Mouse (Mus musculus): ENCODE data around the gene Evx1.

Evx1 gene

DNA sequence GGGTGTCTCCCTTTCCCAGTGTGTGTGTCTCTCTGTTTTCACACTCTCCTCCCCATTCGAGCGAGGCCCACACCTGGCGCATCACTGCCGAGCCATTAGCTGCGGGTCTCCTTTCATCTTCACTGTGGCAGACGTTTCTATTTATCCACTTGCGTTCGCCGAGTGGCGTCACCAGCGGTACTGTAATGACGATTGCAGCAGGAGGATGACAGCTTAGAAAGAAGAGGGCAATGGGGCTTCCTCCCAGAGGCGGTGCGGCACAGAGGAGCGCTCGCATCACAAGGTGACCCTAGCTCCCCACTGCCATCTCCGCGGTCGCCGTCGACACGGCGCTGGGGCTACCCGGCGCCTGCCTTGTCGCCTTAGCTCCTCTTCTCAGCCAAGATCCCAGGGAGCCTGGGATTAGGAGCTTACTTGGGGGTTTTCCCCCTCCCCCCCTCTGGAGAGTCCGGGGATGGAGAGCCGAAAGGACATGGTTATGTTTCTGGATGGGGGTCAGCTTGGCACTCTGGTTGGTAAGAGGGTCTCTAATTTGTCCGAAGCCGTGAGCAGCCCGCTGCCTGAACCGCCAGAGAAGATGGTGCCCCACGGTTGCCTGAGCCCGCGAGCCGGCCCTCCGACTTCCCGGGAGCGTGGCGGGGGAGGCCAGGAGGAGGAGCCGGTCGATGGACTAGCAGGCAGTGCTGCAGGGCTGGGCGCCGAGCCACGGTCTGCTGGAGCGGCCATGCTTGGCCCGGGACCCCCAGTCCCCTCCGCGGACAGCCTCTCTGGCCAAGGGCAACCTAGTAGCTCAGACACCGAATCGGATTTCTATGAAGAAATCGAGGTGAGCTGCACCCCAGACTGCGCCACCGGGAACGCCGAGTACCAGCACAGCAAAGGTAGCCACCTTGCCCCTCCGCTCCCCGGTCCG lies at the start of gene Evx1:
Gene Evx1, plus strand, starts transcription at position 108 of the 913 bp plus-strand sequence.
- no peak for DNase-seq (ENCODE audit: low read depth)

DNA sequence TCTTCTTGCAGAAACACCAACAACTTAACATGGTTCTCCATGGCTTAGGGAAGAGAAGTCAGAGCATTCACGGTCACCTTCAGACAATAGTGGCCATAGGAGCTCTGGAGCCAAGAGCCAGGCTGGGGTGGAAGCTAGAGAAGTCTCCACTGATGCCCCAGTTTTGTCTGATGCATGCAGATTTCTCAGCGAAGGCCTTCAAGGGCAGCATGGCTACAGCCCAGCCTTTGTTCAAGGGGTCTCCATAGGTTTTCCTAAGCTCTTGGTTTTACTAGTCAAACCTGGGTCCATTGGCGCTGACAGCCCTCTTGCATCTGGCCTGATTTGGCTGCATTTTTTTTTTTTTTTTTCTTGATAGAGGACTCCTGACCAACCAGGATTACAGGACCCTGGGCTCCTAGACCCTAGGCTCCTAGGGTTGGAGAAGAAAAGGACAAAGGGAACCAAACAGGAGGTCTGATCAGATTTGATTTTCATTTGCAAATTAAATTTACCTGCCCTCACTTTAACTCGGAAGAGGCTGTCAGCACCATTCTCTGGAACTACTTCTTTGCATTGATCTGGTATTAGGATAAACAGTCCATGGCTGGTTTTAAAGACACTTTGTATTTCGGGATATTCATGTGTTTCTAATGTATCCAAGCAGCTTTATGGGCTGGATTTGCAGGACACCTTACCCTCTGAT lies 49.0 kb upstream of the Evx1 start:
- no peak for DNase-seq (ENCODE audit: low read depth)

DNA sequence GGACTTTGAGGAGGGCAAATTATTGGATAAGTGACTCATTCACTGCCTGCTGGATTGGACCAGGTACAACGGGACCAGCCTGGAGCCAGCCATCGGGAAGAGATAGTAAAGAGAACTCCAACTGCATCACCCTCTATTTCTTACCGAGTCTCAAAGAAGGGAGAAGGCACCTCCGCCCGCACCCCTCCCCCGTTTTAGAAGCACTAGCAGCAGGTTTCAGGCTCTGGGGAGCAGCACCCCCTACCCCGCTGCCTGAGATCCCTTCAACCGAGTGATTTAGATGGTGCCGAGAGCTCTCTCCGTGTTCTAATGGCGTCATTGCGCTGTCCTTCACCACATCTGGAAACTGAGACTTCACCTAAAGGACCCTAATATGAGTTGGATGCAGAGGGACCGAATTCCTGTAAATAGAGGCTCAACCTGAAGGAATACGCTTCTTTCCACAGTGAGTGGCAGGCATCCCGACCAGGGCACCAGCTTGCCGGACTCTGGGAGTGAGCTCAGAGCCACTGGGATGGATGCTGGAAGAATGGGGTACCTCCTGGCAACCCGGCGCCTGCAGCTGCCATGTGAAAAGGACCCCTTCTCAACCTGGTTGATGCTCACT lies 47.9 kb upstream of the Evx1 start:
- no peak for DNase-seq (ENCODE audit: low read depth)

DNA sequence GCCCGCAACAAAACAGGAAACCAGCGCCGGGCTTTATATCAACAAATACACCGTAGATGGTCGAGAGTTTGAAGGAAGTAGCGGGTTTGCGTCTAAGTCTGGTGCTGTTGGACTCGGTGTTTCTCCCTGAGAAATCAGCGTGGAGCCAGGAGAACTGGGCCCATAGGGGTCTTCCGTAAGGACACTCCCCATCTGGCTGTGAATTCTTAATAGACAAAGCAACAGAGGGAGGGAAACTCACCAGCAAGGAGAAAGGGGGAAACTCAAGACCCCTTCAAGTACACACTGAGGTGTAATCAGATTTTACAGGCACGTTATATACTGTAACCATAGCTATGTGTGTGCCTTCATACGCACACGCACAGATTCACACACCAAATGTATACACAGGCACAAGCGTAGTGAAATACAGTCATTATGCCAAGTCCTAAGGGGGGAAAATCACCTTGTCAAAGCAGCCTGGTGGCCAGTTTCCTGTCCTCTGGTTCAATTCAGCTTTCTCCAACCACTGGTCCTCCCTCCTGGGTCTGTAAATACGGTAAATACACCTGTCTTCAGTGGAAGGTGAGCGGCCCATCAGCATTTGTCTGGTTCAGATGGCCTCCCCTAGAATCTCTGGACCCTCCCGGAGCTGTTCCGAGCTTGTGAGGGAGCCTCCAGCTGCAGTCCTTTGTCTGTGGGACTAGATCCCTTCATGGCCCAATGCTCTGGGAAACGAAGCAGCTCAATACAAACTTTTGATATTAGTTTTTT lies 47.2 kb upstream of the Evx1 start:
- DNase-seq (ENCODE audit: low read depth) = no peak

DNA sequence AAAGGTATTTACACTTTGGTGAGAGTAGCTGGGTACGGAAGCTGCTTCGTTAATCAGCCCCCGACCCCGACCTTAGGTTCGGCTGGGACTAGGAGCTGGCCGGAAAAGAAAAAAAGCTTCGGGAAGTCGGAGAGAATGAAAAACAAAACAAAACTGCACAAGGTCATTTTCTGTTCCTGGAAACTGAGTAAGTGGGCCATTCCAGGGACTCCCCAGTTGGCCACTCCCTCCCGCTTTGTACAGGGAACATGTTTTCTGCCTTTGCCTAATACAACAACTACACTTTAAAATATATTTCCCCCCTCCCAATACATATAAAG lies 46.7 kb upstream of the Evx1 start:
- DNase-seq (ENCODE audit: low read depth) = no peak

DNA sequence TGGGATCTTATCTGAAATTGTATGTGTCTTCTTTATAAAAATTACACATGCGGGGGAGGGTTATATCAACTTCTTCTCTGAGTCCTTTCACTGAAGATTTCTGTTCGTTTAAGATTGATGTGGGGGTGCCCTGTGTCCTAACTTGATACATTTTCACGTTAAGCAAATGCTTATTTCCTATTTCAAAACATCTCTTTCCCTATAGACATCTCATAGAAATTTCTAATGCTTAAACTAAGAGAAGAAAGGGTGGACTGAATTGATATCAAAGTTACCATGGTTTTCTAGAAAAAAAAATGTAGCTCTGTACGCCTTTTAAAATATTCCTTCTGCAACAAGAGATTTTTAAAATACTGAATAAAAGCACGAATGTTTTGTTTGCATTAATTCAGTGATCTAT lies 46.1 kb upstream of the Evx1 start:
- no peak for DNase-seq (ENCODE audit: low read depth)

DNA sequence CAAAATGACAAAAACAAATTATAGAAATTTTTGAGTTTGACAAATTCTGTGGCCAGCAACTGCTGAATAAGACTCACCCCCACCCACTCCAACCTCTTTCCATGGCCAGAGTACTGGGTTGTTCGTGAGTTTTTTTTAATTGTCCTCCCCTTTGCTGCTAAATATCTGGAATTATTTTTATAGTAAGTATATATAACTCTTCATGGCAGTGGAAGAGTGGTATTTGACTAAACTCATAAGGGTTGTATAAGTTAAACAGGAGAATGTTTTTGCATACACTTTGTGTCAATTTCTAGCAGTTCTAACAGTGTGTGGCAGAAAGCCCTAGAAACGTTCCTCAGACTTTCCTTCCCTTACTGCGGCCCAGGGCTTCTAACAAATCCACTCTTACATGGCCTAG lies 45.6 kb upstream of the Evx1 start:
- no peak for DNase-seq (ENCODE audit: low read depth)

DNA sequence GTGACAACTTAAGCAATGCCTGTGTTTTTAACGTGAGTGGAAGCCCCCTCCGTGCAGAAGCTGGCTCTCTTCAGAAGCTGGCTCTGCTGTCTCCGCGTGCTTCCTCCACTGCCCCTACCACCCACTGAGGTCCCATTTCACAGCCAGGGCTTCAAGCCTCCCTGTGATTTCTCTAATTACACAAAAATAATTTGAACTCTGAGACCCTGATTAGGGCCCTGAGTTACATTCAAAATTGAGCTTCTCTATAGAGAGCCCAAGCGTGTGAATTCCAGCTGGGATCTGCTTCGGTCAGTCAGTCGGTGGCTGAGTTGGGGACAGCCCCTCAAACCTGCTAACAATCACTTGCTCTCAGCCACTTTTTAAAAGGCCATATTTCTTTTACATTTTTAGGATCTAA lies 45.0 kb upstream of the Evx1 start:
- DNase-seq (ENCODE audit: low read depth) = no peak

DNA sequence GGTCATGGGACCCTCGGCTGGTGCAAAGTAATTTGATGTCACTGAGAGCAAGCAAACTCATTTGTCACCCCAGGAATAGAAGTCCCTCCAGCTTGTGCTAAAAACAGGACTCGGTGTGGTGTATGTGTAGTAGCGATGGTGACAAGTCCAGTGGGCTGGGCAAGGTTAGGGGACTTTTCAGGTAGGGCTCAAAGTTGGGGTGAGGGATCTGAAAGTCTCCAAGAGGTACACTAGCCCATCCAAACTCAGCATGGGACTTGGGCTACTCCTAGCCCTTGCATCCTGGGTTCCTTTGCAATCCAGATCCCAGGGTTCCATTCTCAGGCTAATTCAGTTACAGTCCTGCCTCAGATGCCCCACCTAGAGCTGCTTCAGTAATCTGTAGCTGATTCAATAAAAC lies 44.5 kb upstream of the Evx1 start:
- DNase-seq (ENCODE audit: low read depth) = no peak

DNA sequence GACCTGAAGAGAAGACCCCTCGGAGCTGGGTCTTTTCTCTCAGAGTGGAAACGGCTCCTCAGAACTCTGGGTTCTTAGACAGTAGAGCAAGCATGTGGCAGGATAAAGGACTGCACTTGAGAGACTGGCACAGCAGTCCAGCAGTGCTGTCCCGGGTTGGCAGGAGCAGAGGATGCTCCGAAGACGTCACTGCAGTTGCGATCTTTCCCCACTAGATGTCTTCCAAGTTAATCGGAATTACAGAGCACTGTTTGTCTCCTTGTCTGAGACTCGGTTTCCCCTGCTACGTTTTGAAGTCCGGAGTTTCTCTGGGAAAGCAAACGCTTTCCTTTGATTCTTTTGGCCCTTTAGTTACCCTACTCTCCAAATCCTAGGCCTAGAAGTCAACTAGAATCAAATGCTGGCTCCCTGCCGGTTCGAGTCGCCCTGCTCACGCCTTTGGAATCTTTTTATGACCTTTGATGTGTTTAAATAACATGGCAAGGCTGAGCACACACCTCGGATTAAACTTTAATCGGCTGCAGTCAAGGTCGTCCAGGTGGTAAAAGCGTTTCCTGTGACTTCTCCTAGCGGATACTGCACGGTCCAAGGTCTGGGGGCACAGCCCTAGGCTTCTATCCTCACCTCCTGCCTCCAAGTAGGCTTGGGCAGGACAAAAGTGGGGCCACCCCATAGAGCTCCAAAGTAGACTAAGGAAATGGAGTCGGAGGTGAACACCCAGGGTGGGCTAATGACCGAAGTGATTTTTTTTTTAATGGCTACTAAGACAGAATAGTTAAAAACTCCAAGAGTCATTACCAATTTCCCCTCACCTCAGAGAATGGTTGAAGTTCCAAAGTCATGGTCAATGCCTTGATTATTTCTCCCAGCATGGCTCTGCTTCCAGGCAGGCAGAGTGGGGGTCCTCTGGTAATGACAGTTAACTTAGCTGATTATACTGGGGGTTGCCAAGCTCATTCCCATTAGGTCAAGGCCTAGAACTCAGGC lies 42.5 kb upstream of the Evx1 start:
- DNase-seq (ENCODE audit: low read depth) = peak; percentile 85

DNA sequence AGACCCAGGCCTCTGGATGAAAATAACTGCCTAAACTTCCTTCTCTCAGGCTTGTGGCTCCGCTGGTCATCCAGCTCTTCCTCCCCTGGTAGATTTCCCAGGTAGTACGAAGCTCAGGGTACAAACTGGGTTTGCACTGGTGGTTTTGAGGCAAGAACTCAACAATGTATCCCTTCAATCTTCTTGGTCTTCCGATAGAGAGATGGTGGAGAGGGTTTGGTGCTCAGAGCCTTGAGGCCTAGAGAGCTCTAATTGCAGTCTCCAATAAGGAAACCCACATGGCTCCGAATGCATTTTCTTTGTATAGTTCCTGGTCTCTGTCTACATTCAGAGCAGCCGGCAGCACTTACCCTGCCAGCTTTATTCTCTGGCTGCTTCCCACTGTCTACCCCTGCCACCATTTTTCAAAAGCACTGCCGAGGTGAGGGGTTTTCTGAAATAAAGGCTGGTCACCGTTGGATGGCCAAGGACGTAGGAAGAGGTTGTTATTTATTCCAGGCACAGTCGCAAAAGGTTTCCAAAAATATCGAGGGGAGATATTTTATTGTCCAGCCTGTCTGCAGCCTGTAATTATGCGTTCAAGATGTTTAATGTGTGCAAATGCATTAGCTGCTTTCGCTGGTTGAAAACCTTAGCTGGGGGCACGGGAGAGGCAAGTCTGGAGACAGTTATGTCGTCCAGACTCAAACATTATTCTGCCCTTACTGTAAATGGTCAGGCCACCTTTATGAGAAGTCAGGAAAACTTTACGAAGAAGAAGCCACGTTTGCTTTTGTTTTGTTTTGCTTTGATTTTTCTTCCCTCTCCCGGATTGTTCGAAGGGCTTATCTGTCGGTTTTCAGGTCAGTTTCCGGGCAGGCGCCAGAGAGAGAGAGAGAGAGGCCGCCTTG lies 40.3 kb upstream of the Evx1 start:
- DNase-seq (ENCODE audit: low read depth) = no peak

DNA sequence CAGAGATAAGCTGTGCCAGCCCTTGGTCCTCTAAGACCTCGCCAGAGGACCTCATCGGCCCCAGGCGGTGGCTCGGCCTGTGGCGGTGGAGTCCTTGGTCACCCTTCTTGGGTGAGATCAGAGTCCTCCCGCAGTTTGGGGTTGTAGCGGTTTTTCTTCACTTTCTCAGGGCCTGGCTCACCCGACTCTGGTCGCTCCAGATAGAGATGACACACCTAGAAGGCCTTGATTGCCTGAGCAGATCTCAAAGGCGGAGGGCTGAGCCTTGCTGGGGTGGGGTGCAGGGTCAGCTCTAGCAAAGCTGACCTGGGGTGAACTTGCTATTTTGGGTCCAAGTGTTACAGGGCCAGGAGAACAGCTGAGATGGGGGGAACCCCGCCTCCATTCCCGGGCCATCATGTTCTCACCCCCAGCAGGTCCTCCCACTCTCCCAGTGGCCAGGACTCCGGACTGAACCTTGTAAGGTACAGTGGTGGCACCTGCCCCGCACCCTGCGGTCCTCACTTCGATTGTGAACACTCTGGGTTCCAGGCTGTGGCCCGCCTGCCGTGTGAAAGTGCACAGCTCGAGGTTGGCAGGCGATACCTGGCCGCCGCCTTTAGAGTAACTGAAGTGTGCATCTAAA lies 39.5 kb upstream of the Evx1 start:
- no peak for DNase-seq (ENCODE audit: low read depth)

DNA sequence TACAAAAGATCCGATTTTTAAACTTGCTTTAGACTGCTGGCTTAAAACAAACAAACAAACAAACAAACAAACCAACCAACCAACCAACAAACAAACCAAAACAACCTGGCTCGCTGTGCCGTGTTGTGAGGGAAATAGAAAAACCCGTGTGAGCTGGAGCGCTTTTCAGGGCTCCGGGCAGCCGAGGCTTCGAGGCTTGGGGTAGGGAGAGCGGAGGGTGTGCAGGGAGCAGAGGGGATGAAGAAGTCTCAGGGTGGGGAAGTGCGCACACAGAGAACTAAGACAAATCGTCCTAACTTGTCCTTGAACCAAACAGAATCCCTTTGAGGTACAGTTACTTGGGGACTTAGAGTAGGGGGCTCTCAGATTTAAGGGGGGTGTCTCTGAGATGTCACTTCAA lies 38.7 kb upstream of the Evx1 start:
- DNase-seq (ENCODE audit: low read depth) = no peak

DNA sequence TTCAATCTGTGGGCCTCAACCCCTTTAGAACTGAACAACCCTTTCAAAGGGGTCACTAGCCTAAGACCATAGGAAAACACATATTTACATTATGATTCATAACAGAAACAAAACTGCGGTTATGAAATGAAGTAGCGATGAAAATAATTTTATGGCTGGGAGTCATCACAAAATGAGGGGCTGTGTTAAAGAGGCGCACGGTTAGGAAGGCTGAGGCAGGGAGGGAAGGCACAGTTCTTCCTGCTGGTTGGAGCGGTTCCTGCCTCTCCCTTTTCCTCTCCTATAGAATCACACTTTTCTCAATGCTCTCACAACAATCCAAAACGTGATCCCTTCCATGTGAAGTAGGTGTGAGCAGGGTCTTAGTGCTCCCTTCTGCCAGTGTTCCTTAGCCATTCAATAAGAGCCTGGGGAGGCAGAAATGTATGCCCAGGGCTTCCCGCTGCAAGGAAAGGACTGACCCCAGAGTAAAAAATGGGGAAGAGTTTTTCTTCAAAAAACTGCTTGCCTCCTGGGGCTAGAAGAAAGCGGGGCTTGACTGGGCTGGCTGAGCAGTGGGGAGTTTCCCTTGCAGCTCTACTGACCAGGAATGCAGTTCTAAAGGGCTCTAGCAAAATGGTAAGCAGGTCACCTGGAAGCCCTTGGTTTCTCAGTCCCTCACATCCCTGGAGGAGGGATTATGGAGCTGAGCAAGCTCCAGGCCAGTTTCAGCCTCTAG lies 37.6 kb upstream of the Evx1 start:
- no peak for DNase-seq (ENCODE audit: low read depth)

DNA sequence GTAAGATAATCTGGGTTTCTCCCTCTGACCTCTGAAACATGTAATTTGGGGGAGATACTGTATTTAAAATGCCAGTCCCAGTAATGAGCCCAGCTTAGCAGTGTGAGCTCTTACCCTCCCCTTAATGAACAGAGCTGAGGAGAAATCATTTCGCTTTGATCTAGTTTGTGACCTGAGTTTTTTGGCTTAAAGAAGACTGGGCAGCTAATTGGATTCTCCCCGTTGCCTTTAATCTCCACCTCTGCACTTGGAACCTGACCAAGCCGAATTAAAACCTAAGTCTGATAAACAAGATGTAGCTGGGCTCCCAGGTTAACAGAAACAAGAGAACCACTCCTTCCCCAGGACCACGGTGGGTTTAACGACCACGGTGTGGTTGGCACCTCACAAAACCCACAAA lies 36.9 kb upstream of the Evx1 start:
- DNase-seq (ENCODE audit: low read depth) = no peak

DNA sequence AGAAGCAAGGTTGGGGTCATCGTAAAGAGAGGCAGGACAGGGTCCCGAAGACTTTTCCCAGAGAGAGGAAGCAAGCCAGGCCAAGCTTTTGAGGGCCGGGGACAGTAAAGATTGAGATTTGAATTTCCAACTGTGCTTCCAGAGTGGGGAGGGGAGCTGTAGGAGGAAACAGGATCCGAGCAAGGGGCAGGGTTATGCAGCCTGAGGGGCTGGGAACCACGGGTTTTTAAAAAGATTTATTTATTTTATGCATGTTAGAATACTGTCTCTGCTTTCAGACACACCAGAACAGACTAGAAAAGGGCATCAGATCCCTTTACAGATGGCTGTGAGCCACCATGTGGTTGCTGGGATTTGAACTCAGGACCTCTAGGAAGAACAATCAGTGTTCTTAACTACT lies 36.4 kb upstream of the Evx1 start:
- DNase-seq (ENCODE audit: low read depth) = no peak

DNA sequence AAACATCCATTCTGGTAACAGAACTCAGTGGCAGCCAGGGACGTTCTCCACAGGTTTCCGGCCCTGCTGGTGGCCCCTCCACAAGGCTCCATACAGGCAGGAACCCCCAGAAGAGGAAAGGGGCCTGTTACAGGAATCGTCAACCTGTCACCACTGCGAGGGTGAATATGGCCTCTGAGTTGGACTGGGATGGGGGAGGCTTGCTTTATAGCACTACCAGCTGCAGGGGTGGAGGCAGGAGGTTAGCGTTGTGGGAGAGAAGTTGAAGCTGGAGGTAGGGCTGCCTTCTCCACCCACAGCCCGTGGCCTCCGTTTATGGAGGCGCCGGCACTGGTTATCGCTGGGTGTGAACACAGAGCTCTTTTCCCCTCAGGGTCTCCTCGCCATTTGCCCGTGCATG lies 32.2 kb upstream of the Evx1 start:
- DNase-seq (ENCODE audit: low read depth) = no peak

DNA sequence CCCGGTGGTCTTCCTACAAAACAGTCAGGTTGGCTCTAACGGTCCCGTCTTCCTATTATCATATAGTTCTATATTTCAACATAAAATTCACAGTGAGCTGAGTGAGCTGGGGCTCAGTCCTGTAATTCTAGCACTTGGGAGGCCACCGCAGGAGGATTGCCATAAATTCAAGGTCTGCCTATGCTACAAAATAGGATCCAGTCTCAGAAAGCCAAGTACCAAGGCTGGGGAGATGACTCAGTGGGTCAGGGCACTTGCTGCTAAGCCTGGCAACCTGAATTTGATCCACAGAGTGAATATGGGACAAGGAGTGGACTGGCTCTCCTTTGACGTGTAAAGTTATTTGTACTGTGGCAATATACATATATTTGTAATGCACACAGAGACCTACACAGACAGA lies 29.4 kb upstream of the Evx1 start:
- no peak for DNase-seq (ENCODE audit: low read depth)

DNA sequence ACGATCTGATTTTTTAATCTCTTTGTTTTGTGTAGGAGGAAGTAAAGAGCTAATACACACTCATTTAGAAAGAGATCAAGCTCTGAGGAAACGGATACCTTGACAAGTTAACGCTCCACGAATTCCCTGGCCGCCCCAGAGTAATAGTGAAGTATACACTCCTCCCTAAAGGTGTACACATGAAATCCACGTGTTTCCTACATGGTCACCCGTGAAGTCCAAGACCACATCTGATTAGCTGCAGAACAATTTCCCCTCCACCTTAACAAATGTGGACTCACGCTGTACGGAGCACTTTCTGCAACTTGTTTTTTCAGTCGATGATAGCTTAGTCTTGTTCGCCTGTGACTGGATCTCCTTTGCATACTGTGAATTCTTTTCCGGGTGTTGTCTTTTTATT lies 23.1 kb upstream of the Evx1 start:
- no peak for DNase-seq (ENCODE audit: low read depth)
